Mouse (Mus musculus) MEL (cell line): Measurements from ENCODE around the gene Tmem145. TPM values are rescaled to one million over a fixed set of nuclear protein-coding genes. Genes with fewer than 3 reads are reported as not detected.
A peak's percentile ranks its signal among the peaks of the same experiment; 100 is the strongest.

ENCODE experiments used
- DNase-seq: peaks from one replicate; pipeline ENCODE4 v3.0.0; 2011; ENCODE audit warnings: low read depth, low spot score
- H3K27ac ChIP-seq: 2 replicates; pipeline ENCODE4 v1.5.1; 2012; ENCODE audit warnings: low read depth, mild to moderate bottlenecking, control low read depth, low read length, moderate library complexity; ENCODE audit not compliant: control insufficient read depth
- H3K27me3 ChIP-seq, 2 experiments: fragments of 150-350 bp in 1 of 2; sonication (generic) in 1 of 2; 2 replicates each; pipeline ENCODE4 v1.6.1; 2012; ENCODE audit warnings: low read length in 2 of 2, mild to moderate bottlenecking in 2 of 2, improper control_type of control experiment in 1 of 2, moderate library complexity in 1 of 2; ENCODE audit not compliant: insufficient read depth in 2 of 2, control insufficient read depth in 1 of 2
- H3K36me3 ChIP-seq, 2 experiments: 2 replicates each; pipeline ENCODE4 v1.6.1; 2012 to 2014; ENCODE audit warnings: low read length in 2 of 2, improper control_type of control experiment in 1 of 2, inconsistent platforms in 1 of 2, mild to moderate bottlenecking in 1 of 2; ENCODE audit not compliant: insufficient read depth in 2 of 2, control insufficient read depth in 1 of 2
- H3K4me1 ChIP-seq, 2 experiments: fragments of 150-350 bp in 1 of 2; sonication (generic) in 1 of 2; 2 replicates each; pipeline ENCODE4 v1.6.1; 2012; ENCODE audit warnings: low read length in 2 of 2, improper control_type of control experiment in 1 of 2, mild to moderate bottlenecking in 1 of 2; ENCODE audit not compliant: insufficient read depth in 2 of 2, control insufficient read depth in 1 of 2
- H3K4me3 ChIP-seq, 2 experiments: fragments of 150-350 bp in 1 of 2; sonication (generic) in 1 of 2; 2 replicates each; pipeline ENCODE4 v1.5.1; 2012; ENCODE audit warnings: low read depth in 2 of 2, low read length in 2 of 2, mild to moderate bottlenecking in 2 of 2, moderate library complexity in 2 of 2, control low read depth in 1 of 2, improper control_type of control experiment in 1 of 2; ENCODE audit not compliant: control insufficient read depth in 1 of 2, insufficient read depth in 1 of 2
- H3K79me2 ChIP-seq: 2 replicates; pipeline ENCODE4 v1.6.1; 2012; ENCODE audit warnings: mild to moderate bottlenecking, low read length, moderate library complexity; ENCODE audit not compliant: control insufficient read depth, poor library complexity, insufficient read depth
- H3K9ac ChIP-seq: 2 replicates; pipeline ENCODE4 v1.6.1; 2012; ENCODE audit warnings: low read depth, mild to moderate bottlenecking, control low read depth, low read length, moderate library complexity; ENCODE audit not compliant: control insufficient read depth, poor library complexity, severe bottlenecking
- H3K9me3 ChIP-seq: fragments of 150-350 bp; sonication (generic); replicated peaks from 2 replicates; pipeline ENCODE4 v1.6.1; 2012; ENCODE audit warnings: mild to moderate bottlenecking, low read length, improper control_type of control experiment, moderate library complexity; ENCODE audit not compliant: insufficient read depth
- BHLHE40 ChIP-seq: IDR thresholded peaks from 2 replicates; pipeline ENCODE4 v1.6.1; 2012; ENCODE audit warnings: low read depth, mild to moderate bottlenecking, inconsistent platforms, low read length, improper control_type of control experiment, borderline replicate concordance
- CHD1 ChIP-seq: IDR thresholded peaks from 2 replicates; pipeline ENCODE4 v1.6.1; 2012; ENCODE audit warnings: low read depth, mild to moderate bottlenecking, inconsistent platforms, low read length, improper control_type of control experiment
- CHD2 ChIP-seq: IDR thresholded peaks from 2 replicates; pipeline ENCODE4 v1.6.1; 2011; ENCODE audit warnings: low read length, improper control_type of control experiment
- CTCF ChIP-seq, 3 experiments: IDR thresholded peaks in 2 of 3; conservative IDR thresholded peaks in 1 of 3; 2 replicates each; pipeline ENCODE4 v1.5.1; 2011 to 2012; ENCODE audit warnings: low read length in 3 of 3, low read depth in 2 of 3, mild to moderate bottlenecking in 2 of 3, improper control_type of control experiment in 1 of 3, inconsistent platforms in 1 of 3, mixed read lengths in 1 of 3, moderate library complexity in 1 of 3; ENCODE audit not compliant: control insufficient read depth in 1 of 3, insufficient read depth in 1 of 3, poor library complexity in 1 of 3, severe bottlenecking in 1 of 3
- E2F4 ChIP-seq: IDR thresholded peaks from 2 replicates; pipeline ENCODE4 v1.6.1; 2011; ENCODE audit warnings: low read depth, low read length, improper control_type of control experiment, borderline replicate concordance
- ELF1 ChIP-seq: IDR thresholded peaks from 2 replicates; pipeline ENCODE4 v1.6.1; 2014; ENCODE audit warnings: low read depth, mild to moderate bottlenecking, inconsistent platforms, low read length, improper control_type of control experiment, moderate library complexity
- EP300 ChIP-seq, 2 experiments: IDR thresholded peaks; 2 replicates each; pipeline ENCODE4 v1.6.1; 2011; ENCODE audit warnings: improper control_type of control experiment in 2 of 2, low read length in 2 of 2, low read depth in 1 of 2, mild to moderate bottlenecking in 1 of 2
- ETS1 ChIP-seq: IDR thresholded peaks from 2 replicates; pipeline ENCODE4 v1.6.1; 2012; ENCODE audit warnings: low read depth, mild to moderate bottlenecking, inconsistent platforms, low read length, improper control_type of control experiment, moderate library complexity
- GABPA ChIP-seq: IDR thresholded peaks from 2 replicates; pipeline ENCODE4 v1.6.1; 2012; ENCODE audit warnings: low read depth, mild to moderate bottlenecking, inconsistent platforms, low read length, improper control_type of control experiment, moderate library complexity
- GATA1 ChIP-seq: IDR thresholded peaks from 2 replicates; pipeline ENCODE4 v1.6.1; 2011; ENCODE audit warnings: low read depth, low read length, improper control_type of control experiment
- HCFC1 ChIP-seq: IDR thresholded peaks from 2 replicates; pipeline ENCODE4 v1.6.1; 2012; ENCODE audit warnings: low read depth, mild to moderate bottlenecking, inconsistent platforms, low read length, improper control_type of control experiment, moderate library complexity
- JUND ChIP-seq: IDR thresholded peaks from 2 replicates; pipeline ENCODE4 v1.6.1; 2011; ENCODE audit warnings: low read depth, mild to moderate bottlenecking, improper control_type of control experiment, low read length
- KAT2A ChIP-seq: conservative IDR thresholded peaks from 2 replicates; pipeline ENCODE4 v1.6.1; 2012; ENCODE audit warnings: low read depth, low read length, improper control_type of control experiment, inconsistent platforms
- MAFK ChIP-seq: IDR thresholded peaks from 2 replicates; pipeline ENCODE4 v1.6.1; 2011; ENCODE audit warnings: low read depth, mild to moderate bottlenecking, low read length, improper control_type of control experiment, borderline replicate concordance
- MAX ChIP-seq: IDR thresholded peaks from 2 replicates; pipeline ENCODE4 v1.6.1; 2011; ENCODE audit warnings: low read length, improper control_type of control experiment
- MAZ ChIP-seq: IDR thresholded peaks from 2 replicates; pipeline ENCODE4 v1.6.1; 2012; ENCODE audit warnings: low read depth, mild to moderate bottlenecking, inconsistent platforms, low read length, improper control_type of control experiment
- MEF2A ChIP-seq: IDR thresholded peaks from 2 replicates; pipeline ENCODE4 v1.6.1; 2014; ENCODE audit warnings: low read depth, mild to moderate bottlenecking, inconsistent platforms, low read length, improper control_type of control experiment; ENCODE audit not compliant: poor library complexity, insufficient replicate concordance, severe bottlenecking; ENCODE audit errors: extremely low read depth
- MXI1 ChIP-seq: IDR thresholded peaks from 2 replicates; pipeline ENCODE4 v1.6.1; 2011; ENCODE audit warnings: mild to moderate bottlenecking, low read depth, low read length, improper control_type of control experiment
- MYB ChIP-seq: IDR thresholded peaks from 2 replicates; pipeline ENCODE4 v1.6.1; 2011; ENCODE audit warnings: mild to moderate bottlenecking, low read depth, low read length, improper control_type of control experiment
- MYC ChIP-seq: IDR thresholded peaks from 2 replicates; pipeline ENCODE4 v1.6.1; 2011; ENCODE audit warnings: low read depth, mild to moderate bottlenecking, low read length, improper control_type of control experiment, moderate library complexity
- NELFE ChIP-seq: IDR thresholded peaks from 2 replicates; pipeline ENCODE4 v1.6.1; 2011; ENCODE audit warnings: low read depth, low read length, improper control_type of control experiment
- NRF1 ChIP-seq: IDR thresholded peaks from 2 replicates; pipeline ENCODE4 v1.6.1; 2014; ENCODE audit warnings: low read depth, mild to moderate bottlenecking, inconsistent platforms, low read length, improper control_type of control experiment, moderate library complexity; ENCODE audit not compliant: poor library complexity, insufficient read depth, severe bottlenecking
- POLR2A ChIP-seq, 2 experiments: IDR thresholded peaks; 2 replicates each; pipeline ENCODE4 v1.6.1; 2011 to 2012; ENCODE audit warnings: low read length in 2 of 2, mild to moderate bottlenecking in 2 of 2, control low read depth in 1 of 2, improper control_type of control experiment in 1 of 2, low read depth in 1 of 2, moderate library complexity in 1 of 2; ENCODE audit not compliant: control insufficient read depth in 1 of 2, insufficient read depth in 1 of 2, poor library complexity in 1 of 2
- POLR2AphosphoS2 ChIP-seq: IDR thresholded peaks from 2 replicates; pipeline ENCODE4 v1.6.1; 2011; ENCODE audit warnings: low read length, improper control_type of control experiment
- RAD21 ChIP-seq: IDR thresholded peaks from 2 replicates; pipeline ENCODE4 v1.6.1; 2011; ENCODE audit warnings: mild to moderate bottlenecking, low read depth, low read length, improper control_type of control experiment
- RCOR1 ChIP-seq: IDR thresholded peaks from 2 replicates; pipeline ENCODE4 v1.6.1; 2012; ENCODE audit warnings: low read depth, mild to moderate bottlenecking, inconsistent platforms, low read length, improper control_type of control experiment
- SIN3A ChIP-seq: IDR thresholded peaks from 2 replicates; pipeline ENCODE4 v1.6.1; 2012; ENCODE audit warnings: low read length, improper control_type of control experiment, inconsistent platforms
- SMC3 ChIP-seq: IDR thresholded peaks from 2 replicates; pipeline ENCODE4 v1.6.1; 2011; ENCODE audit warnings: low read depth, low read length, improper control_type of control experiment
- TAL1 ChIP-seq: IDR thresholded peaks from 2 replicates; pipeline ENCODE4 v1.6.1; 2012; ENCODE audit warnings: mild to moderate bottlenecking, inconsistent platforms, low read length, moderate library complexity, mixed read lengths
- TBP ChIP-seq: IDR thresholded peaks from 2 replicates; pipeline ENCODE4 v1.8.0; 2011; ENCODE audit warnings: low read depth, low read length, improper control_type of control experiment
- TCF12 ChIP-seq: IDR thresholded peaks from 2 replicates; pipeline ENCODE4 v1.6.1; 2014; ENCODE audit warnings: low read depth, mild to moderate bottlenecking, inconsistent platforms, low read length, improper control_type of control experiment, moderate library complexity
- UBTF ChIP-seq: IDR thresholded peaks from 2 replicates; pipeline ENCODE4 v1.6.1; 2012; ENCODE audit warnings: low read depth, mild to moderate bottlenecking, inconsistent platforms, low read length, improper control_type of control experiment, moderate library complexity, borderline replicate concordance; ENCODE audit not compliant: insufficient read depth
- USF2 ChIP-seq, 2 experiments: IDR thresholded peaks; 2 replicates each; pipeline ENCODE4 v1.6.1; 2011 to 2012; ENCODE audit warnings: improper control_type of control experiment in 2 of 2, low read length in 2 of 2, borderline replicate concordance in 1 of 2, inconsistent platforms in 1 of 2, low read depth in 1 of 2, mild to moderate bottlenecking in 1 of 2; ENCODE audit not compliant: insufficient read depth in 1 of 2
- ZC3H11A ChIP-seq: IDR thresholded peaks from 2 replicates; pipeline ENCODE4 v1.6.1; 2012; ENCODE audit warnings: low read depth, mild to moderate bottlenecking, inconsistent platforms, low read length, improper control_type of control experiment
- ZKSCAN1 ChIP-seq: IDR thresholded peaks from 2 replicates; pipeline ENCODE4 v1.6.1; 2012; ENCODE audit warnings: low read depth, mild to moderate bottlenecking, inconsistent platforms, low read length, improper control_type of control experiment, moderate library complexity
- ZMIZ1 ChIP-seq: IDR thresholded peaks from 2 replicates; pipeline ENCODE4 v1.6.1; 2012; ENCODE audit warnings: low read depth, mild to moderate bottlenecking, inconsistent platforms, low read length, improper control_type of control experiment, moderate library complexity
- ZNF384 ChIP-seq: IDR thresholded peaks from 2 replicates; pipeline ENCODE4 v1.6.1; 2012; ENCODE audit warnings: low read depth, mild to moderate bottlenecking, inconsistent platforms, low read length, improper control_type of control experiment
- polyA plus RNA-seq, 2 experiments: library from polyadenylated mRNA; stranded (reverse) in 1 of 2; unstranded in 1 of 2; fragments of >175 nt in 1 of 2; fragments of >200 nt in 1 of 2; gene quantifications; 2 replicates each; pipeline versions ENCODE4 v1.2.1 to v1.2.4; 2012; ENCODE audit warnings: low replicate concordance in 2 of 2, low read depth in 1 of 2; ENCODE audit not compliant: insufficient read length in 2 of 2, insufficient read depth in 1 of 2, missing spikeins in 1 of 2
- total RNA-seq: library from RNA; depleted of rRNA; stranded (reverse); fragments of 300-350 nt; gene quantifications from 2 replicates; pipeline ENCODE4 v1.2.3, GENCODE M21; 2012

Gene Tmem145
- total and polyA plus RNA-seq, 3 experiments, result not detected

- peak within 1 kb of the TSS; percentile 95 for H3K27ac ChIP-seq
- peaks cover 7 to 27% of the 10 kb centered on the region in 2 experiments; a peak in 3 of 4 replicates for H3K4me1 ChIP-seq
- no peak for TF ChIP-seq MAFK
- peak; percentile 74 for TF ChIP-seq NELFE
- TF ChIP-seq MEF2A, result no peak
- TF ChIP-seq HCFC1, result no peak
- TF ChIP-seq GABPA, result no peak
- peak; percentile 80 for TF ChIP-seq TBP
- no peak; the same call in 1 of the 2 replicates for TF ChIP-seq MXI1
- peak; percentile 81 for TF ChIP-seq MAX
- TF ChIP-seq ZMIZ1, result peak; percentile 56; the same call in 1 of the 2 replicates
- peak; percentile 85; the same call in 1 of the 2 replicates for TF ChIP-seq MYC
- TF ChIP-seq SMC3, result no peak
- peak; percentile 94 for TF ChIP-seq POLR2AphosphoS2
- peak; percentile 100 for TF ChIP-seq ETS1
- TF ChIP-seq CHD2, result peak; percentile 89
- TF ChIP-seq UBTF, result no peak
- TF ChIP-seq ZKSCAN1, result no peak
- TF ChIP-seq NRF1, result no peak
- TF ChIP-seq ZC3H11A, result no peak
- peak; percentile 46; the same call in 1 of the 2 replicates for TF ChIP-seq TCF12
- peak in 1 of 2 experiments; percentile 74; a peak in 2 of 4 replicates for TF ChIP-seq EP300 (IDR thresholded peaks at IDR 0.05; ENCODE audit: low read depth in 1 of 2, low read length in 2 of 2)
- TF ChIP-seq SIN3A, result peak; percentile 90
- TF ChIP-seq RCOR1, result no peak
- TF ChIP-seq JUND, result no peak
- TF ChIP-seq GATA1, result no peak
- TF ChIP-seq CHD1, result no peak
- peak; percentile 69; the same call in 1 of the 2 replicates for TF ChIP-seq BHLHE40
- TF ChIP-seq TAL1, result no peak
- TF ChIP-seq CTCF (IDR thresholded peaks at IDR 0.05 in 2 of 3, conservative IDR thresholded peaks at IDR 0.05 in 1 of 3; ENCODE audit: control insufficient read depth in 1 of 3, insufficient read depth in 1 of 3, low read depth in 2 of 3, low read length in 3 of 3, poor library complexity in 1 of 3, severe bottlenecking in 1 of 3), result no peak
- TF ChIP-seq ZNF384, result no peak
- TF ChIP-seq USF2 (IDR thresholded peaks at IDR 0.05; ENCODE audit: borderline replicate concordance in 1 of 2, insufficient read depth in 1 of 2, low read depth in 1 of 2, low read length in 2 of 2), result no peak
- TF ChIP-seq RAD21, result no peak
- TF ChIP-seq MAZ, result peak; percentile 56; the same call in 1 of the 2 replicates
- 0 out of 2 replicates have a peak, but pooled peaks have one; percentile 16 for TF ChIP-seq MYB
- TF ChIP-seq E2F4, result no peak; the same call in 1 of the 2 replicates
- TF ChIP-seq ELF1, result no peak
- no peak for TF ChIP-seq KAT2A
- TF ChIP-seq POLR2A (IDR thresholded peaks at IDR 0.05; ENCODE audit: control insufficient read depth in 1 of 2, insufficient read depth in 1 of 2, low read depth in 1 of 2, low read length in 2 of 2, poor library complexity in 1 of 2), result peak; percentile 49 to 93
Measured at GRCm38 (mm10) chr7:25267301-25267750, 38.6 kb upstream of the Tmem145 start, which contains the start of gene Cic. Cic (plus strand) TSS chr7:25267704.

More at GRCm38 (mm10) chr7:25267301-25267750, 38.6 kb upstream of the Tmem145 start, which contains the start of gene Cic:
- Histone ChIP-seq H3K9me3 (no peaks in the 10 kb centered on the region), H3K79me2 (peaks cover 20% of the 10 kb centered on the region), H3K36me3 (peaks cover 0 to 20% of the 10 kb centered on the region in 2 experiments; a peak in 2 of 4 replicates), H3K9ac (peak within 1 kb of the TSS; percentile 95), H3K4me3 (peak within 1 kb of the TSS; percentile 66 to 85), H3K27me3 (no peaks in the 10 kb centered on the region)
- DNase-seq, result peak; percentile 100
